Mouse (Mus musculus) erythroblast, embryonic 14.5 days (primary cell): ENCODE measurements around the gene Cd5l.

Experiments used
- GATA1 ChIP-seq: IDR thresholded peaks from 2 replicates; pipeline ENCODE4 v1.6.1; 2012; ENCODE audit warnings: low read length, inconsistent platforms, mixed read lengths
- TAL1 ChIP-seq: IDR thresholded peaks from 3 replicates; pipeline ENCODE4 v1.6.1; 2012; ENCODE audit warnings: low read length, inconsistent platforms, mixed read lengths

DNA sequence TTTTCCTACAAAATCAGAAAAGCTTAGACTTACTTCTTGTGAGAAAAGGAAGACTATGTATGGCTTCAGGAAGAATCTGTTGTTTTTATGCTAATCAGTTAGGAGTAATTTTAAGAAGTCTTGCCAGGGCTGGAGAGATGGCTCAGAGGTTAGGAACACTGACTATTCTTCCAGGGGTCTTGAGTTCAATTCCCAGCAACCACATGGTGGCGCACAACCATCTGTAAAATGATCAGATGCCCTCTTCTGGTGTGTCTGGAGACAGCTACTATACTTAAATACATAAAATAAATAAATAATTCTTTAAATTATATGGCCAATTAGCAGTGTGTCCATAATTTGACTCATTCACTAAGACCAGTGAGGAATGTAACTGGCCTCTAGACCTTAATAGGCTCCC is 63.0 kb downstream of the Cd5l start:
- TF ChIP-seq GATA1 (no peak), TAL1 (no peak)
